Mouse (Mus musculus) frontal cortex, adult 2 months (tissue): ENCODE data around the gene E130218I03Rik. TPM values are rescaled to one million over a fixed set of nuclear protein-coding genes. Genes with fewer than 3 reads are reported as not detected.
A peak's percentile ranks its signal among the peaks of the same experiment; 100 is the strongest.
"Not testable (repeated sequence)": the region's sequence is repeated elsewhere in the genome, so short reads cannot be mapped to it uniquely, and the experiment has no call there.

Source experiments
- DNase-seq, 2 experiments: peaks; one replicate each; pipeline ENCODE4 v3.0.0; 2022; ENCODE audit warnings: low spot score in 1 of 2; ENCODE audit errors: extremely low spot score in 1 of 2
- polyA plus RNA-seq: library from polyadenylated mRNA; depleted of rRNA; stranded (reverse); fragments of >200 nt; gene quantifications from 2 replicates; pipeline ENCODE4 v1.2.3, GENCODE M21; 2012

E130218I03Rik gene
- polyA plus RNA-seq, 1 experiment: not detected

GRCm38 (mm10) chr4:134251241-134252130 lies 8.0 kb downstream of the E130218I03Rik start:
- DNase-seq: peak in 1 of 2 experiments; percentile 52

GRCm38 (mm10) chr4:134252131-134252910 lies 8.9 kb downstream of the E130218I03Rik start:
- no peak for DNase-seq

DNA sequence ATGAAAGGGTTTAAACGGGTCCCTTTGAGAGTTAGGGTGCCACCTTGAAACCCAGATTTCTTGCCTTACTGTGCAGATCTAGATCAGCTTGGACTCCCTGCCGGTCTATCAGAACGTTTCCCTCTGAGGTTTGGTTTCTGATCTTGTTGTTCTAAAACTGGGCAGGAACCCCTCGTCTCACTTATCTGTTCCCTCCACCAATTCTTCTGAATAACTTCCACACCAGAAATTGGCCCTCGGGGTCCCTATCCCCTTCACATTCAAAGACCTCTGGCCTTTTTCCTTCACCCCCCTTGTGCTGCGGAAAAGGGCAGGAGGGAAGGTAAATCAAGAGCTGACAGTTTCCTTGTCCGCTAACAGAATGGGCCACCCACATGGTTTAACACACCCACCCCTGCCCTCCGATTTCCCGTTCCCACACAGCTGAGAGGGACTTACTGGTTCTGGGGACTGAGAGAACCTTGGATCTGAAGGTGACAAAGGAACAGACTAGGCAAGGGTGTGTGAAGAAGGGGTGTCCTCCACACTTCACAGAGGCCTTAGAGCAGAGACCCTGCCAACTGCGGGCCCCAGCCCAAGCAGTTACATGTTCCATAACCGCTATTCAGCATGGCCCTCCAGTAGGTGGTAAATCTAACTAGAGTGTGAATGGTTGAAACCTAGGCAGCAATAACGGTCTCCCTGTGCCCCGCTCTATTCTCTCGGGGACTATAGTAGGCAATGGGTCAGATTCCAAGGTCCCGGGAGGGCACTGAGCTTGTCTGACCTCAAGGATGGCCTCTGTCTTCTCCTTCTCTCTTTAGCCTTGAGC lies 9.7 kb downstream of the E130218I03Rik start:
- DNase-seq: no peak

GRCm38 (mm10) chr4:134253722-134254324 lies 10.4 kb downstream of the E130218I03Rik start, which contains the start of gene Grrp1:
Gene Grrp1 (minus strand): TSS chr4:134254106.
- DNase-seq: no peak

- DNase-seq: no peak
Measured at GRCm38 (mm10) chr4:134254835-134255234, 11.4 kb downstream of the E130218I03Rik start.

DNA sequence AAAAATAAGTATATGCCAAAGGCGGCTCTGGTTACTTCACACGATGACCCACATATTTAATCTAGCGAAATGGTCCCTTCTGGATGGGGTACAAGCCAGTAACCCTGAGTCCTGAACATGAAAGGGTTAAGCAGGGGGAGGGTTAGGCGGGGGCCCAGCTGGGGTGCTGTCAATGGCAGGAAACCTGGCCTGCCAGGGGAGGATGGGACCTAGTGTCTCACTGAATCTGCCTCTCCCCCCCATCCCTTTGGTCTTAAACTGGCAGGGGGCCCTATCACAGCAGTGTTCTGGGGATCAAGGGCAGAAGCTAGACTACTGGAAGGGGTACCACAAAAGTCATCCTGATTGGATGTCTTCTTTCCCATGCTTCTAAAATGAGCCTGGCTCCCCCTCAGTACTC lies 12.4 kb downstream of the E130218I03Rik start:
- DNase-seq: no peak

DNA sequence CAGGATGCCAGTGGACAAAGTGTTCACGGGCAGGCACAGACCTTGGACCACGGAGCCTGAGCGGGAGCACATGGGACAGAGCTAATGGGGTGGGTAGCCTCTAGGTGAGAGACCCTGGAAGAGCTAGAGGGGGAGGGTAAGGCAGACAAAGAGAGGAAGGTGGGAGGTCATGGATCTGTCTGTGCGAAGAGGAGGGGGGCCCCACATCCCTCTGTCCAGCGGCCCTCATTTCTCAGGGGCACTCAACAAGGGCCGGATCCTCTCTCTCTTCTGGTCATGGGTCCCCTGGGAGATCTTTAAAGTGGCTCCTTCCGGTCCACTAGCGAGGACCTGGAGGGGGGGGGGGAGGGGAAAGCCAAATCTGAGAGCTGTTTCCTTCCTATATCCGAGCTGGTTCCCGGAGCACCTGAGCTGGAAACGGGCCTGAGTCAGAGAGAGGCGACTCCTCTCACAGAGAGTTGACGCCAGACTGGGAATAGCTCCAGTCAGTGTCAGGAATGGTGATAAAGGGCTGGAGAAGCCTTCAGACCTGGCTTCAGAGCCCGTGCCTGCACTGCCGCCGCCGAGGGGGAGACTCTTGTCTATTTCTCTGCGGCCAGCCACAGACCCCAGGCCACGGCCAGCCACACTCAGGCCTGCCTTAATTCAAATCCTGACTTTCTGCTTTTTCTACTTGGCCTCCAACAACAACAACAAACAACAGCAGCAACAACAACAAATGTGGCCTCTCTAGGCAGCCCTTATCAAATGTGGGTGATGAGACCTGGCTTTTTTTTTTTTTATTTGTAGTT lies 13.1 kb downstream of the E130218I03Rik start:
- no peak for DNase-seq

GRCm38 (mm10) chr4:134257198-134258009 lies 13.9 kb downstream of the E130218I03Rik start:
- no peak for DNase-seq

GRCm38 (mm10) chr4:134258354-134258753 lies 14.9 kb downstream of the E130218I03Rik start:
- no peak for DNase-seq

- DNase-seq: peak in 1 of 2 experiments; percentile 73
Measured at GRCm38 (mm10) chr4:134263191-134263590, 19.7 kb downstream of the E130218I03Rik start.

- DNase-seq: no peak
Measured at GRCm38 (mm10) chr4:134265860-134266585, 22.6 kb downstream of the E130218I03Rik start.

GRCm38 (mm10) chr4:134268102-134268655 lies 24.7 kb downstream of the E130218I03Rik start:
- DNase-seq: no peak

- DNase-seq: not testable (repeated sequence)
Measured at GRCm38 (mm10) chr4:134269622-134270021, 26.2 kb downstream of the E130218I03Rik start.

GRCm38 (mm10) chr4:134271979-134272378 lies 28.5 kb downstream of the E130218I03Rik start:
- no peak for DNase-seq

- no peak for DNase-seq
Measured at GRCm38 (mm10) chr4:134272731-134273416, 29.4 kb downstream of the E130218I03Rik start.

DNA sequence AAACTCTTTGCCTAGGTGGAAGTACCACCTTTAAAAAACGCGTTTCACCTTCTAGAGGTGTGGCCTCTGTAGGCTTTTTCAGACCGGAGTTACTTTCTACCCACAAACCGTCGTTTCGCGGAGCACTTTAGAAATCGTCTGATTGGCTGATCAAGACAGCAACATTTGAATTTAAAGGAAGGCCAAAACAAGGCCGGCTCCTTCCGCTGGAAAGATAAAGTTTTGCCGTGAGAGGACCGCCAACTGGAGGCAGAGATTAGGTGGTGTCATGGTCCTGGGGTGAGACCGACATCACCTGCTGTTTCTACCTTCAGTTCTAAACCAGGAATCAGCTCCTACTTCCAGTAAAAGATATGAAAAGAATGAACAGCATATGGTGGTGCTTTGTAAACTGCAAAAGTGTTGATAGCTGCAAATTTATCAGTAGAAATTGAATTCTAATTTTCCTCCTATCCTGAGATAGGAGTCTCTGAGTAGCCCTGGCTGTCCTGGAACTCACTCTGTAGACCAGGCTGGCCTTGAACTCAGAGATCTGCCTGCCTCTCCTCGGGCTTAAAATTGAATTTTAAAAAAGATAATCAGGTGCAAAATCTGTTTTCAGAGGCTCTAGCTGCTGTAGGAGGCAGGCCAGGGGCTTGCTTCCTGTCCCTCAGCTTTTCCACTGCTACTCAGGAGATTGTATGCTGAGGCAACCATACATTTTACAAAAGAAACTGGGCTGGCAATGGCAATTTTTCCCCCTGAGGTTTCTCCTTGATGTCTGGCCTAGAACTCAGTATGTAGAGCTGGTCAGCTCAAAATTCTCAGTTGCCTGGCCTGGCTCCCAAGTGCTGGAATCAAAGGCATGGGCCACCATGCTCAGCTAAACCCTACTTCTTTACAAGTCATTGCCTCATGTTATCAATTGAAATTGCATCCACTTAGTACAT lies 30.2 kb downstream of the E130218I03Rik start:
- DNase-seq: no peak
